Mouse (Mus musculus): ENCODE results near the gene Tnip3. TPM values are rescaled to one million over a fixed set of nuclear protein-coding genes. Genes with fewer than 3 reads are reported as not detected.

Tnip3 gene
- polyA plus RNA-seq, 1 experiment from 2014 or later: not detected

- Histone ChIP-seq H3K36me3 (no peaks in the 10 kb centered on the region), H3K27me3 (no peaks in the 10 kb centered on the region), H3K9ac (no peak overlapping the region), H3K4me3 (no peak overlapping the region), H3K4me2 (no peak overlapping the region), H3K9me3 (no peaks in the 10 kb centered on the region), H3K27ac (no peak overlapping the region), H3K4me1 (replicated peaks) (0 out of 2 replicates have a peak, but pooled peaks cover 3% of the 10 kb centered on the region)
- WGBS: 74% methylated on average over 2 of the region's 2 CpGs
- ATAC-seq (ENCODE audit: low FRiP score): no peak
Measured at GRCm38 (mm10) chr6:65540138-65540537, 15.0 kb downstream of the Tnip3 start.

DNA sequence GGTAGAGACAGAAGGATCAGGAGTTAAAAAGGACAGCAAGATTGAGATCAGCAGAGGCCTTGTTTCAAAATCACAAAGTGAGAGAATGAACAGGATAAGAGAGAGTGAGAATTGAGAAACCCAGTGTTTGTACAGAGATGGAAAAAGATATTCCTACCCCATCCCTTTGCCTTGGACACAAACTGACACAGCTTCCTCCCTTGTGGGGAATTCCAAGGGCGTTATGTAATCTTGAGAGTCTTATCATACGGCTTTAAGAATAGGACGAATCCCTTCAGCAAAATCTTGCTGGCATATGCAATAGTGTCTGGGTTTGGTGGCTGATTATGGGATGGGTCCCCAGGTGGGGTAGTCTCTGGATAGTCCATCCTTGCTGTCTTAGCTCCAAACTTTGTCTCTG is 16.0 kb downstream of the Tnip3 start:
- WGBS: 94% methylated on average over 3 of the region's 3 CpGs
- H3K4me1 ChIP-seq (replicated peaks): 0 out of 2 replicates have a peak, but pooled peaks cover 3% of the 10 kb centered on the region
- no peak for ATAC-seq (ENCODE audit: low FRiP score)
- H3K36me3 ChIP-seq: no peaks in the 10 kb centered on the region
- no peak overlapping the region for H3K4me3 ChIP-seq
- H3K9me3 ChIP-seq: no peaks in the 10 kb centered on the region
- no peak overlapping the region for H3K9ac ChIP-seq
- no peaks in the 10 kb centered on the region for H3K27me3 ChIP-seq
- H3K4me2 ChIP-seq: no peak overlapping the region
- H3K27ac ChIP-seq: no peak overlapping the region

DNA sequence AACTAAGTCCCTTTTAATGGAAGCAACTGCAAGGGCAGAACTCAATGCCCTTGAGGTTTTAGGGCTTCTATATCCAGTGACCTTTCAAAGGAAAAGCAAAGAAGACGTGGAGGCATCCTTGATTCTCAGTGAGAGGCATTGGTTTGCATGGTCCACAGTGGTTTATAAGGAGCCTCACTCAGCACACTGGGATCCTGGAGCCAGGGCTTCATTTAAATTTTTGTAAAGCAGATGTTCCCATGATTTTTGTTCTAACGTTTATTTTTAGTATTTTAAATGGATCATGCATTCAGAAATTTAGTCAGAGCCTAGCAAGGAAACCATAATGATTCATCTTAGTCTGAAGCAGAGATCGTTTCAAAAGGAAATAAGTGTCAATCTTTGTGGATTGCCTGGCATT is 17.3 kb downstream of the Tnip3 start:
- Histone ChIP-seq H3K27ac (no peak overlapping the region), H3K4me2 (no peak overlapping the region), H3K9ac (no peak overlapping the region), H3K9me3 (no peaks in the 10 kb centered on the region), H3K36me3 (no peaks in the 10 kb centered on the region), H3K4me1 (replicated peaks) (0 out of 2 replicates have a peak, but pooled peaks cover 3% of the 10 kb centered on the region), H3K4me3 (no peak overlapping the region), H3K27me3 (no peaks in the 10 kb centered on the region)
- no peak for ATAC-seq (ENCODE audit: low FRiP score)
- 58% methylated on average over 3 of the region's 3 CpGs for WGBS

DNA sequence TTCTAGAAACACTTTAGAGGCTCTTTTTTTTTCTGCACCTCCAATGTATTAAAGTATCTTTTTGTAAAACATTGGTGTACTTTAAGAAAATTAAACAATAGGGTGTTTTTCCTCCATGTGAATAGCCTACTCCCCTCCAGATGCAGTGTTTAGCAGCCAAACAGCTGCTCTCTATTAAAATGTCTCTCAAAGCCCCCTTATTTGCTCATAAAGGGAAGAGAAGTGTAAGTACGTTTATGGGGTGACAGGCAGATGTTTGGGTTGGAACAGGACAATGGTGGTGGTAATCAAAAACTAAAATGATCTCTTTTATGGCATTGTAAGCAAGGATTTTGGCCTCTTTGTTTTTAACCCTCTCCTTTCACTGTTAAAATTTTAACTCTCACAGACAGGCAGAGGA is 17.8 kb downstream of the Tnip3 start:
- no peak overlapping the region for H3K27ac ChIP-seq
- H3K9ac ChIP-seq: no peak overlapping the region
- no peaks in the 10 kb centered on the region for H3K27me3 ChIP-seq
- H3K4me2 ChIP-seq: no peak overlapping the region
- 38% methylated on average over 1 of the region's 1 CpGs for WGBS
- no peak overlapping the region for H3K4me3 ChIP-seq
- no peak for ATAC-seq (ENCODE audit: low FRiP score)
- H3K9me3 ChIP-seq: no peaks in the 10 kb centered on the region
- H3K36me3 ChIP-seq: no peaks in the 10 kb centered on the region
- H3K4me1 ChIP-seq (replicated peaks): 0 out of 2 replicates have a peak, but pooled peaks cover 2% of the 10 kb centered on the region

DNA sequence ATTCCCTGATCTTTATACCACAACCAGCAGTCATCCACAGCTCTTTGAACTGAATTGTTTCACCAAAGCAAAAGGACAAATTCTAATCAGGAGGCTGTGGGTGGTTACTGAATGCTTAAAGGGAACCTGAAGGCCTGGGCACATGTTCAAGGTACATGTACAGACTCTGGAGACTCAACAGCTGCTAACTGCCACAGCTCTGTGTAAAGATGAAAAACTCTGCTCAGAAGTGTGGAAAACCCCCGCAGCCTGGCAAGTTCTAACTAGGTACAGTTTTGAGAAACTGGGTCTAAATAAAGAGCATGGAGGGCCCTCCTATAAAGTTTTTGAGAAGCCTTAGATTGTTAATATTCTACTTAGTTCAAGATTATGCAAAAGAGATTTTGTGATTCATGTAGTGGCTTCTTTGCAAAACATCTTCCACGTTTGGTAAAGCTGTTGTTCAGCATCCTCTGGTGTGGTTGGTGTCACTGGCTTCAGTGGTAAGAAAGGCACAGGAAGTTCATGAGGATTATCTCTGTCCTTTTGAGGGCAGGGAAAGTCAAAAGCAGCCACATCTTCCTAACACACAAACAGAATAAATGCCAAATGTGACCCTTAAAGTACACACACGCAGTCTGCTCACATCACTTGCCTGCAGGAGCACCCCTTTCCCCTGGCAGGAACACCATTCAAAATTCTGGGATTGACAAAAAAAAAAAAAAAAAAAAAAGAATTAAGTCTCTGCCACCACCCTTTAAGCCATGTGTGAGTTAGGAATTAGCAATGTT is 39.0 kb downstream of the Tnip3 start:
- H3K4me3 ChIP-seq: no peak overlapping the region
- H3K27me3 ChIP-seq: no peaks in the 10 kb centered on the region
- no peak overlapping the region for H3K4me2 ChIP-seq
- no peak for ATAC-seq (ENCODE audit: low FRiP score)
- no peak overlapping the region for H3K27ac ChIP-seq
- 83% methylated on average over 3 of the region's 3 CpGs for WGBS
- H3K9ac ChIP-seq: no peak overlapping the region
- H3K9me3 ChIP-seq: no peaks in the 10 kb centered on the region
- no peaks in the 10 kb centered on the region for H3K36me3 ChIP-seq
- no peaks in the 10 kb centered on the region for H3K4me1 ChIP-seq (replicated peaks)

GRCm38 (mm10) chr6:65564657-65565039 is 39.5 kb downstream of the Tnip3 start:
- WGBS: 83% methylated on average over 2 of the region's 2 CpGs
- ATAC-seq (ENCODE audit: low FRiP score): no peak
- Histone ChIP-seq H3K36me3 (no peaks in the 10 kb centered on the region), H3K9me3 (no peaks in the 10 kb centered on the region), H3K27ac (no peak overlapping the region), H3K27me3 (no peaks in the 10 kb centered on the region), H3K4me2 (no peak overlapping the region), H3K4me3 (no peak overlapping the region), H3K9ac (no peak overlapping the region), H3K4me1 (replicated peaks) (no peaks in the 10 kb centered on the region)

DNA sequence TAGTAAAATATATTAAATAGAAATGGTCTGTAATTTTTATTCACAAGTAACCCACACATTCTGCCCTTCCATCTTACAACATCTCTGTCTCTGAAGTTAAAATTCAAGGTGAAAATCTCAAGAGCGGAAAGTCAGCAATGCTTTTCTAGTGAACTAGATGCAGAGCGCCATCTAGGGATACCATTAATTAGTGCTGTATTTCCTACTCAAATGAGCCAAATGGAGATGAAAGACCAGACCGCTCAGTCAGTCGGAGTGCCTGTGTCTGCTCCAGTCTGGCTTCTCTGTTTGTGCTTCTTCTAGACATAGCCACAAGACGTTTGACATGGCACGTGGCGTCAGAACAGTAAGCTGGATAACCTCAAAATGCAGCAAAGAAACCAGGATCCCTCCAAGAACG is 44.6 kb downstream of the Tnip3 start:
- Histone ChIP-seq H3K36me3 (no peaks in the 10 kb centered on the region), H3K4me2 (no peak overlapping the region), H3K9ac (no peak overlapping the region), H3K9me3 (no peaks in the 10 kb centered on the region), H3K4me1 (replicated peaks) (no peaks in the 10 kb centered on the region), H3K4me3 (no peak overlapping the region), H3K27me3 (no peaks in the 10 kb centered on the region), H3K27ac (no peak overlapping the region)
- 39% methylated on average over 8 of the region's 8 CpGs for WGBS
- ATAC-seq (ENCODE audit: low FRiP score): no peak

DNA sequence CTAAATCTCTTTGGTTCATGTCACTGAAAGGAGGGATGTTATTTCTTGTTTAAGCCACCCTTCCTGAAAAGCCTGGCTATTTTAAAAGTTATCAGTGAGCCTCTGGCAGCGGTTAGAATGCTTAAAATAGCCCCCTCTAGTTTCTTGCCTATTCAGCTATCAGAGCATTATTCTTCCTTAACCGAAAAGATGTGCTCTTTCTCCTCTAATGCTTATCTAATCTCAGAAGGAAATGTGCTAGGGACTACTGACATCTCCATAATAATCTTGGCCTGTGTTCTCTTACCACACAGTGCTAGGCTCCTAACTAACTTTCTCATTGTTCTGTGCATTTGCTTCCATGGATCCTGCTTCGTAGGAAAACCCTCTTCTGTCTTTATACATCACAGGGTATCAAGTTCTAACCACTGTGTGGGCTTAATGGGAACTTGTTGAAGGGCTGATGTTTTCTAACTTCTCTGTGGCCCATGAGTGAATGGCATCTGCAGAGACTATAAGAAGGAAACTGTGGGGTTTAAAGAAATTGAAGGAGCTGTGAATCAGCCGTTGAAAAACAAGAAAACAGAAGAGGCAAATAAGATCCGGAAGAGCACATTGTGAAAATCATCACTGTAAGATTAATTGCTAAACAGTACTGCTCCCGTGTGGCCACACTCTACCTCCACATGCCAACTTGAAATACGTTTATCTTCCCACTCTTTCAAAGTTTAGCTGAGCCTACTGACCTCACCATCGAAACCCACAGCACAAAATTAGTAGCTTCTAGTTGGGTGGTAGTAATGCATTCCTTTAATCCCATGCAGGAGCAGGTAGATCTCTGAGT is 53.2 kb downstream of the Tnip3 start:
- no peaks in the 10 kb centered on the region for H3K36me3 ChIP-seq
- no peaks in the 10 kb centered on the region for H3K27me3 ChIP-seq
- no peak for ATAC-seq (ENCODE audit: low FRiP score)
- 81% methylated on average over 8 of the region's 8 CpGs for WGBS
- H3K4me2 ChIP-seq: no peak overlapping the region
- H3K9me3 ChIP-seq: no peaks in the 10 kb centered on the region
- no peak overlapping the region for H3K27ac ChIP-seq
- no peak overlapping the region for H3K4me3 ChIP-seq
- no peaks in the 10 kb centered on the region for H3K4me1 ChIP-seq (replicated peaks)
- H3K9ac ChIP-seq: no peak overlapping the region

- no peaks in the 10 kb centered on the region for H3K9me3 ChIP-seq
- H3K27ac ChIP-seq: no peak overlapping the region
- H3K4me3 ChIP-seq: no peak overlapping the region
- no peak overlapping the region for H3K9ac ChIP-seq
- no peak overlapping the region for H3K4me2 ChIP-seq
- no peaks in the 10 kb centered on the region for H3K36me3 ChIP-seq
- H3K4me1 ChIP-seq (replicated peaks): no peaks in the 10 kb centered on the region
- ATAC-seq (ENCODE audit: low FRiP score): no peak
- WGBS: 90% methylated on average over 4 of the region's 4 CpGs
- no peaks in the 10 kb centered on the region for H3K27me3 ChIP-seq
Measured at GRCm38 (mm10) chr6:65583029-65583428, 57.9 kb downstream of the Tnip3 start.

DNA sequence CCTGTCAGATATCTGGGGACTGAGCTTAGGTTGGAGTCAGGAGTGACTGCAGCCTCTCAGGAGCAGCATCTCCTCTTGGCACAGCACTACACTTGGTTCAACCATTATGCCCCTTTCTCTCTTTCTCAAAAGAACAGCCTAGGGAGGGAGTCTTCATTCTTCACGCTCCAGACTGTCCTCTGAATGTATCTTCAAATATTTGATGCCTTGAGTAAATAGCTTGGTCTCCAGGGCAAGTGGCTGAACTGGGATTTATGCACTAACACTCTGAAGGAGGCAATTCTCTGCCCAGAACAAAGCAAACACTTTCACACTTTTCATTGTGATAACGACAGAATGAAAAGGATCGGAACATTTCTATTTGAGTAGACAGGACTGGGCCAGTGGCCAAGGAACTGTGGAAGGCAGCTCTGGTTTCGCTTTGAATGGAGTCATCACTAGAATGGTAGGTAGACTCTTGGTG is 59.8 kb downstream of the Tnip3 start:
- no peak overlapping the region for H3K9ac ChIP-seq
- no peak overlapping the region for H3K27ac ChIP-seq
- no peak overlapping the region for H3K4me2 ChIP-seq
- no peaks in the 10 kb centered on the region for H3K27me3 ChIP-seq
- peak; percentile 54; the same call in 1 of the 2 replicates for ATAC-seq (ENCODE audit: low FRiP score)
- H3K36me3 ChIP-seq: no peaks in the 10 kb centered on the region
- no peaks in the 10 kb centered on the region for H3K4me1 ChIP-seq (replicated peaks)
- 36% methylated on average over 4 of the region's 4 CpGs for WGBS
- H3K4me3 ChIP-seq: no peak overlapping the region
- no peaks in the 10 kb centered on the region for H3K9me3 ChIP-seq

DNA sequence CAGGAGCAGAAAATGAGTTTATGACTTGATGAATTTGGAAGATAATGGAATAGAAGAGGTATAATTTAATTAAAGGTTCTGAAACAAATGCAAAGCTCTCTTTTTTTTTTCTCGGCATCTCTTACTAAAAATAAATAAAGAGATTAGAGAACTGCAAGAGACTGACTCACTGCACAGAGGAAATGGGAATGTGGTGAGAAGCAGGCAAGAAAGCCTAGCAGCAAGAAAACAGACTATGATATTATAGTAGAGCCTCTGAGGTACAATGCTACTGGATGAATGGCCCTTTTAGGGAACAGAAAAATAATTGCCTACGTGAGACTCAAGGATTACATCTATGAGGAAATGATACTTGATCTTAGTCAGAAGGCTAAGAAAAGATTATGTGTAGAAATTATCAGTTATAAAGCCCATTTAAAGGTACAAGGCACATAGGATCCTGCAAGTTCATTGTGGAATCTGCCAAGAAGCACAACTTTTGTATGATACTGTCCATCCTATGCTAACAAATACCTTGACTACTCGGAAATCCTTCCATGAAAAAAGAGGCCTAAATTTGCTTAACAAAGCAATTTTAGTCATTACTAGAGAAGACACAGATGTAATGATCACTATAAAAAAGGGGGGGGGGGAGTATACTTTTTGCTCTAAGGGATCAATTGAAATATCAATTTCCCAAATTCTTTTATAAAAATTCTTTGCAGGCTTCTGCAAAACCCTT is 60.4 kb downstream of the Tnip3 start:
- H3K27me3 ChIP-seq: no peaks in the 10 kb centered on the region
- no peak overlapping the region for H3K4me3 ChIP-seq
- H3K9me3 ChIP-seq: no peaks in the 10 kb centered on the region
- no peak overlapping the region for H3K9ac ChIP-seq
- H3K27ac ChIP-seq: no peak overlapping the region
- WGBS: 87% methylated on average over 3 of the region's 3 CpGs
- H3K4me2 ChIP-seq: no peak overlapping the region
- H3K36me3 ChIP-seq: no peaks in the 10 kb centered on the region
- H3K4me1 ChIP-seq (replicated peaks): no peaks in the 10 kb centered on the region
- ATAC-seq (ENCODE audit: low FRiP score): no peak

DNA sequence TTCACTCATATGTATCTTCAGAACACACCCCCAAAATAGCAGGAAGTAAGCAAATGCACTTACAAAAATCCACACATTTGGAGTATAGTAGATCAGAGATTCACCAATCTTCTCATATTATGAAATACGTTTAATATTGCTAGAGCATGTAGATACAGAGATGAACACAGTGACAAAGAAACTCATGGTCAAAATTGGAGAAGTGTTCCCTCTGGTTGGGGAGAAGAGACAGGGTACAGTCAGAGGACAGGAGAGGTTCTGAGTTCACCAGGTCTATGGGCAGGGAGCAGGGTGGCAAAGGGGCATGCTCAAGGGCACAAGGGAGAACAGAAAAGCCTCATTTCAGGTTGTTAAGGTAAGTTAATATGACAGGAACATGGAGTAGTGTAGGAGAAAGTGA is 63.7 kb downstream of the Tnip3 start:
- WGBS: 82% methylated on average over 1 of the region's 1 CpGs
- Histone ChIP-seq H3K27me3 (no peaks in the 10 kb centered on the region), H3K9ac (no peak overlapping the region), H3K4me1 (replicated peaks) (no peaks in the 10 kb centered on the region), H3K9me3 (no peaks in the 10 kb centered on the region), H3K4me2 (no peak overlapping the region), H3K27ac (no peak overlapping the region), H3K4me3 (no peak overlapping the region), H3K36me3 (no peaks in the 10 kb centered on the region)
- no peak for ATAC-seq (ENCODE audit: low FRiP score)

Data from hindbrain, embryonic 13.5 days (tissue).